Mouse (Mus musculus): ENCODE measurements around the gene Ugt1a1.
"Not testable (repeated sequence)": the region's sequence is repeated elsewhere in the genome, so short reads cannot be mapped to it uniquely, and the experiment has no call there.

The Ugt1a1 gene

DNA sequence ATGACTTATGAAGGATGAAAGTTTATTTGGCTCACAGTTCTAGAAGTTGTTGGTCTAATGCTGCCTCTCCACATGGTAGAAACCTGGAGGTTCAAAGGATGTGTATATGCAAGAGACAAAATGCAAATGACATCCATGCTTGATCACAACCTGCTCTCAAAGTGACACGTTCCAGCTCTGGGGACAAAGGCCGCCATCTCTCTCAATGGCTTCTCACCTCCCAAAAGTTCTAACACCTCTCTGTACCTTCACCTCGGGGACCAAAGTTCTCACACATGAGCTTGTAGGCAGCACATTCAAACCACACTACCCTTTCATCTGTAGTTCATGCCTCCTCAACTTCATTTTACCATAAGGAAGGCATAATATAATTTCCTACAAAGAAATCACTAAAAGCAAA is 5.8 kb downstream of the Ugt1a1 start:
- in situ Hi-C loops (cut with MboI, MseI) = no loop called here

DNA sequence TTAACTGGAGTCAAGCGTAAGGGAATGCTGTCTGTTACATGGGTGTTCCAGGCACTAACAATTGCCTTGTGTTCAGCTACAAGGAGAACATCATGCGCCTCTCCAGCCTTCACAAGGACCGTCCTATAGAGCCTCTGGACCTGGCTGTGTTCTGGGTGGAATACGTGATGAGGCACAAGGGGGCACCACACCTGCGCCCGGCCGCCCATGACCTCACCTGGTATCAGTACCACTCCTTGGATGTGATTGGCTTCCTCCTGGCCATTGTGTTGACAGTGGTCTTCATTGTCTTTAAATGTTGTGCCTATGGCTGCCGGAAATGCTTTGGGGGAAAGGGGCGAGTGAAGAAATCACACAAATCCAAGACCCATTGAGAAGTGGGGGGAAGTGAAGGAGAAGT is 6.3 kb downstream of the Ugt1a1 start:
- in situ Hi-C loops (cut with MboI, MseI) = no loop called here

DNA sequence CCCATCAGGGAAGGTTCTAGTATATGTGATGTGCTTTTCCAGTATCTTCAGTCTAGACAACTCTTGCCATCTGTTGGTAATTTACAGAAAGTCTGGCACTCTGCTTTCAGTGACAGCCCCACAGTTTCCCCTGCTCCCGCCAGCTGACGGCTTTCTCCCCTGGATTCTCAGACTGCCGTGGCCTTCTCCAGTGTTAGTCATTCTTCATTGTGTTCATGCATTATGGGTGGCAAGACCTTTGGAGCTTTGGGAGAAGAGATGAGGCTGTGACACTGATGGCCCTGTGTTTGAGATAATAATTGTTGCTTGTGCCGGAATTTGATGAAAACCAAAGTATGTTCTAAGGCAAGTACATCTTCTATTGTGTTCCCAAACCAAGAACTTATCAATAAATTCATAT is 6.8 kb downstream of the Ugt1a1 start:
- in situ Hi-C loops (cut with MboI, MseI) = no loop called here

DNA sequence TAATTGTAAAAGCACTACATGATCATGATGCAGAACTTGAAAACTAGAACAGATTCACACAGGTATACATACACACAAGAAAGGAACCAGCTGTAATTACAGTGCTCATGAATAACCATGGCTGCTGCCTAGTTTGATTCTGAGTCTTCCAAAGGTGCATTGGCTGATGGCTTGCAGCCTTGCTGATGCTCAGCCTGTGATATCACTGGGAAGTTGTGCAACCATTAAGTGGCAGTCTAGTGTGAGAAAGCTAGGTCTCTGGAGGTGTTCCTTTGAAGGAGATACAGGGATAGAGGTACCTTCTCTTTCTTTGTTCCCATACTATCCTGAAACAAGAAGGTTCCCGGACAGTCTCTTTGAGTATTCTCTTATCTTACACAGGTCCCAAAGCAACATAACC is 7.3 kb downstream of the Ugt1a1 start:
- in situ Hi-C loops (cut with MboI, MseI) = no loop called here

DNA sequence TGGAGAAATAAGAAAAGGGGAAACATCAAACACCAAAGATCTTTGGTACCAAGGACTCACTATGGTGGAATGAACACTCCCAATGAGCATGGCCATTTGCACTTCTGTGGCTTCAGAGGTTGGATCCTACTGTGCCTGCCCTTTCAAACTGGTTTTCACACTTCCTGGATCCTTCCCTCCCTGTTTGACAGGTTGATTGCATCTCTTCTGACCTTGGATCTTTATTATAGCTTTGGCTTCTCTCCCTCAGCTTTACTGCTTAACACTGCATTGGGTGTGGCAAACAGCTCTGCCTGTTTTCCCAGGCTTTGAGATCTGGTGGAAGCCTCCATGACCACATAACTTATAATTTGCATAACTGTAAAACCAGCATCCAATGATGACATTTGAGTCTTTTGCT is 8.6 kb downstream of the Ugt1a1 start:
- in situ Hi-C loops (cut with MboI, MseI) = no loop called here

DNA sequence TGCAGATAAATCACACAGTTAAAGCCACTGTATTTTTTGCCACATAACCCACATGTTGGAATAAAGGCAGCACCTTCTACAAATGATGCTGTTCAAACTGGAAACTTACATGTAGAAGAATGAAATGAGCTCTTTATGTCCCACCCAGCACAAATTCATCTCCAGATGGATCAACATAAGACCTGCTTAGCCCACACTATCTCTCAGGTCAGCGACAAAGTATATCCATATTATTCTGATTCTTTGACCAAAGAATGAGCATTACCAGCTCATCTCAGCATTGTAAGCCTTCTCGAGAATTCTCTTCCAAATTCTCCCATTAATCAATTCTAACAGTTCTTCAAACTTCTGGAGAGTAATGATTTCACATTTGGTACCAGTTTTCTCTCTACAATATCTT is 10.5 kb downstream of the Ugt1a1 start:
- in situ Hi-C loops (cut with MboI, MseI) = no loop called here

DNA sequence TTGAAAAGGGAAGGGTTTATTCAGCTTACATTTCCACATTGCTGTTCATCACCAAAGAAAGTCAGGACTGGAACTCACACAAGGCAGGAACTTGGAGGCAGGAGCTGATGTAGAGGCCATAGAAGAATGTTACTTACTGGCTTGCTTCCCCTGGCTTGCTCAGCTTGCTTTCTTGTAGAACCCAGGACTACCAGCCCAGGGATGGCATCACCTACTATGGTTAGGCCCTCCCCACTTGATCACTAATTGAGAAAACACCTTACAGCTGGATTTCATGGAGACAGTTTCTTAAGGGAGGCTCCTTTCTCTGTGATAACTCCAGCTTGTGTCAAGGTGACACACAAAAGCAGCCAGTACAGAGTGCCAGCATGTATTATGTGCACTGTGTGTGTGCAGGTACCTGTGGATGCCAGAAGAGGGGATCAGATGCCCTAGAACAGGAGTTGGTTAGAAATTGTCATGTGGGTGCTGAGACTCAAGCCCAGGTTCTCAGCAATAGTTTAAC is 11.3 kb downstream of the Ugt1a1 start:
- in situ Hi-C loops (cut with MboI, MseI) = not testable (repeated sequence)

DNA sequence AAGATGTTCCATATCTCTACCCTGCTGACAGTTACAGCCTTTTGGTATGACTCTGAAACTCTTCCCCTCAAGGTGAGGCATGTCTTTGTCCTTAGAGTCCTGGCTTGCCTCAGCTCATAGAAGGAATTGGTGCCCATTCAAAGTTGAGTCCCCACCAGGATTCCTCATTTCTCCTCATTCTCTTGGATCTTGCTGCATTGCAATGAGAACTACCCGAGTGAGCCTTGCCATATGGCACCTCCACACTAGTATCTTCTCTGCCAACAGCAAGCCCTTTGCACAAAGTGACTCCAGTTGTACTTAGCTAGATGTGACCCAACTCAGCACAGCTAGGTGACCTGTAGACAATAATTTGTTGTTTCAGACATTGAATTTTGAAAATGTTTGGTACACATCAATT is 11.8 kb downstream of the Ugt1a1 start:
- in situ Hi-C loops (cut with MboI, MseI) = no loop called here

DNA sequence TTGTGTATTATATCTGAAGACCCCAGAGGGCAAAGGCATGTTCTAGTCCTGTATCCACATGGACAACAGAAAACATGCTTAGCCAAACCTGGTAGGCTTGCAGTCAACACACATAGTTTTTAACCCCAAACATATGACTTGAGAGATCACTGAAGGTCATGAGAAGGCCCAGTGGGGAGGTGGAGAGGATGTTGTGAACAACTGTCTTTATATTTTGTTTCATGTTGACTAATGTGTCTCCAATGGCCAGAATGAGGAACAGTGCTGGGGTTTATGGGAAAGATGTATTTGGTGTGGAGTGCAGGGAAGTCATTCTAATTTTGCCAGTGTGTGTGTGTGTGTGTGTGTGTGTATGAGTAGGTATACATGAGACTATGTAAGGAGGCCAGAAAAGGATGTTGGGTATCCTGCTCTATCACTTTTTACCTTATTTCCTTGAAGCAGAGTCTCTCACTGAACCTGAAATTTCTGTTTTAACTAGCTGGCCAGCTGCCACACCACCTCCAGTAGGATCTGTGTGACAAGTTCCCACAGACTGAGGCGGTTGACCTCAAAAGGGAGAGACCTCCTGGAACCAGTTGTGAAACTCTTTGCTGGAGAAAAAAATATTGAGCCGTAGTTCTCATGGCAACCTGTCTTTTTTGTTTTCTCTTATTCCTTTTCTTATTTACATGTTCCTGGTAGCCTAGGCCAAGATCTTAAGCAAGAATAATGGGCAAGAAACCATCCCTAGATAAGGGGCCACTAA is 12.4 kb downstream of the Ugt1a1 start:
- in situ Hi-C loops (cut with MboI, MseI) = no loop called here

DNA sequence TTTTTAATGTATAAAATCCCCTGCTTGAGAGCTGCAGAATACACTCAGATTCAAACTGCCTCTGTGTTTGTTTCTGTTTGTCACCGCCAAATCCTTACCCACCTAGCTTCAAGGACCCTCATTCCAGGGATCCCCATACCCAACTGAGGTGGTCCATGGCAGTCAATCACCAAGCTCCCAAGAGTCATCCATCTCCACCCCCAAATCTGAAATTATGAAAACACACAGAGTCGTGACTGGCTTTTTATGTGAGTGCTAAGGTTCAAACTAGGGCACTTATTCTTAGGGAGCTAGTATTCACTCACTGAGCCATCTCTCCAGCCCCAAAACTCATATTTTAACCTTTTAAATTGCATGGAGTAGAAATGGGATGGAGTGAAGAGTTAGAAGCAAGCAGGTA is 13.5 kb downstream of the Ugt1a1 start:
- in situ Hi-C loops (cut with MboI, MseI) = not testable (repeated sequence)

DNA sequence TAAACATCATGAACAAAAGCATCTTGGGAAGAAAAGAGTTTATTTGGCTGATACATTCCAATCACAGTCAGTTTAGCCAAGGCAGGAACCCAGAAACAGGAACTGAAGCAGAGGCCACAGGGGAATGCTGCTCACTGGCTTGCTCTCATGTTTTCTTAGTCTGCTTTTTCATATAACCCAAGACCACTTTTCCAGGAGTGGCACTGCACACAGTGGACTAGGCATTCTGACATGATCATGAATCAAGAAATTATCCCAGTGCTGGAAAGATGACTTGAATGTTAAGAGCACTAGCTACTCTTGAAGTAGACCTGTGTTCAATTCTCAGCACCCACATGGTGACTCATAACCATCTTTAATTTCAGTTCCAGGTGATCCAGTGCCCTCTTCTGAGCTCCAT is 14.0 kb downstream of the Ugt1a1 start:
- in situ Hi-C loops (cut with MboI, MseI) = no loop called here

DNA sequence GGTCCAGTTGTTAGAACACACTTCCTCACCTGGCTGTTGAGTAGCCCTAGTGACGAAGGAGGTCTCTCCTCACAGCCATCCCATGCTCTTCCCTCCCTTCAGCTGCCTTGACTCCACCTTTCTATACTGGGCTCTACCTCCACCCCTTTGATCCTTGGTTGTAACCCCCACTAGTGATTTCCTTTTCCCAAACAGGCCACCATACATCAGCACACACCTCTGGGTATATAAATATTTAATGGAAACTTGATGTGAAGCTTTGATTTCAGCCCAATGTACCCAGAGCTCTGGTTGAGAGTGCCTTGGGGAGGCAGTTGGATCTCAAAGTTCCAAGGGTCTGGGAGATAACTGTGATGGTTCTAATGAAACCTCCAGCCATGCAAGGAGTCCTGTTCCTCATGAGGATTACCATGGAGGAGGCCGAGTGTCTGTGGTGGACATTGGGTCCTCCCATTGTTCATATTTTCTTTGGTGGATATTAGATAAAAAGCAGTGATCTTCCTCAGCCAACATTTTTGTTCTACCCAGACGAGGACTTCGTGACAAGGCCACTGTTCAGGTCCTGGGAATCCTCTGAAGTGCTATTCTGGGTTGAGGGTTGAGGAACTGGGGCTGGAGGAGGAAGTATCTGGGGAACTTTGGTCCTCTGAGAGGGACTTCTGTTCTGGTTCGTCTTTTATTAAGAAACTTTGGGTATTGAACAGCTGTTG is 15.1 kb downstream of the Ugt1a1 start, which contains the start of gene Mroh2a:
TSS of gene Mroh2a (plus strand) at position 317 of the 710 bp plus-strand sequence.
- in situ Hi-C loops (cut with MboI, MseI) = no loop called here

DNA sequence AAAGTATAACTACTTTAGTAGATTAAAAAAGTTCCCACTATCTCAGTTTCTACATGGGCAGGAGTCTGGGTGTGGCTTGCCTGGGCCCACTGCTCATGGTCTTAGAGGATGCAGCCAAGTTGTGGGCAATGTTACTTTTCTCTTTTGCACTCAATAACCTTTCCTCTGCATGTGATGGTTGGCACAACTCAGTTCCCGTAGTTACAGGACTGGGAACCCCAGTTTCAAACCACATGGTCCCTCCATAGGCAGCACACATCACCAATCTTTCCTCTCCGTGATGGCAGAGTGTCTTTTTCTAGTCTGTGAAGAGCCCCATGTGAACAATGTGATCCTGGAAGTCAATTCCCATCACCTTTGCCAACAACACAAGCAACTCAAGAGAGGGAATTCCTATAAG is 15.7 kb downstream of the Ugt1a1 start:
- in situ Hi-C loops (cut with MboI, MseI) = no loop called here

DNA sequence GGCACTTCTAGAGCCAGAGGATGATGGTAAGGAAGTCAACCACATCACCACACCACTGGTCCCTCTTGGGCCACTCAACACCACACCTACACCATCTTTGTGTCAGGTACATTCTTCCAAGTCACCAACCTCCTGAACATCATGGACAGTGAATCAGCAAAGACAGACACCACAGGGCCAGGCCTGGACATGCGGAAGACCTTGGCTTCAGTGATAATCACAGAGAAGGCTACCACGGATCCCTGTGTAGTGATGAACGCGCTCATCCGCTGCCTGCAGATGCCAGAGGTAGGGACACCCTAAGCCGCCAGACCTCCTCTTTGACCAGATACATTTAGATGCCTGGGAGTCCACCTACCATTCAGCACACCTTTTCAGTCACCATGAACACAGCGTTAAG is 16.4 kb downstream of the Ugt1a1 start:
- in situ Hi-C loops (cut with MboI, MseI) = no loop called here

DNA sequence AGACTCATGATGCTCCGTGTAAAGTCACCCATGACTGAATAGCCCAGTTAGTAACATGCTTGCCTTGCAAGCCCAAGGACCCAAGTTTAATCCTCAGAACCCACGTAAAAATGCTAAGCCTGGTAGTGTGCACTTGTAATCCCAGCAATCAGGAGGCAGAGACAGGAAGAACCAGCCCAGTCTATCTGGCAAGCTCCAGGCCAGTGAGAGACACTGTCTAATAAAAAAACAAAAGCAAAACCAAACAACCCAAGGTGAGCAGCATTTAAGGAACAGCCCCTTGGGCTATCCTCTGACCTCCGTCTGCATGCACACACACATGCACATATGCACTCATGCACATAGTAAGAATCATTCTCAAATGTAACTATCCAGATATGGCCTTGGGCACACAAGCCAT is 17.8 kb downstream of the Ugt1a1 start:
- in situ Hi-C loops (cut with MboI, MseI) = no loop called here

DNA sequence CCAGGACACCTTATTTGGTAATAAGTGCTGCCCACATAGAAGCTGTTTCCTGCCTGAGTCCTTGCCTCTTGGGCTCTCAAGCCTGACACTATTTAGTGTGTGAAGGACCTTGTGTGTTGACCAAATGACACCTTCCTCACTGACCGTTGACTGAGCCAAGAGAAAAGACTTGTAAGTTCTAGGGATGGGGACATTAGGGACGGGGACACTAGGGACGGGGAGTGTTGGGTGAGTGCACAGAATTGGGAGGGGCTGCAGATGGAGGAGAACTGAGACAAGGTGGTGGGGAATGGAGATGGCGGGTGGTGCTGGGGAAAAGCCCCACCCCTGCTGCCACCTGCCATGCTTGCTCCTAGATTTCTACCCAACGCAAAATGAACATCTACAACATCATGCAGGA is 18.2 kb downstream of the Ugt1a1 start:
- in situ Hi-C loops (cut with MboI, MseI) = no loop called here

DNA sequence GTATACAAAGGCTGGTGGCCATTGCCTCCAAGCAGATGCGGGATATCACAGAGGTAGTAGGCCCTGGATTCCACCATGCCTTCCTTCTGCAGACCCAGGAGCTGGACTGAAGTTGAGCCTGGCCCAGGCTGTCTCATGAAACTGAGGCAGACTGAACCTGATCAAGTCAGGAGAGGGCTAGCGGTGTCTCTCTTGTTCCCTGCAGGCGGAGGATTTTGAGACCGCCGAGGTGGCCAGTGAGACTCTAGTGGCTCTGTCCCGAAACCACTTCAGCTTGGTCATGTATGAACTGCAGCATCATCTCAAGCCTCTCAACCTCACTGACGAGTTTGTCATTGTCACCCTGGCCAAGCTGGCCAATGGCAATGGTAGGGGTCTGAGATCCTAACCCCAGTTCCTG is 18.7 kb downstream of the Ugt1a1 start:
- in situ Hi-C loops (cut with MboI, MseI) = no loop called here

DNA sequence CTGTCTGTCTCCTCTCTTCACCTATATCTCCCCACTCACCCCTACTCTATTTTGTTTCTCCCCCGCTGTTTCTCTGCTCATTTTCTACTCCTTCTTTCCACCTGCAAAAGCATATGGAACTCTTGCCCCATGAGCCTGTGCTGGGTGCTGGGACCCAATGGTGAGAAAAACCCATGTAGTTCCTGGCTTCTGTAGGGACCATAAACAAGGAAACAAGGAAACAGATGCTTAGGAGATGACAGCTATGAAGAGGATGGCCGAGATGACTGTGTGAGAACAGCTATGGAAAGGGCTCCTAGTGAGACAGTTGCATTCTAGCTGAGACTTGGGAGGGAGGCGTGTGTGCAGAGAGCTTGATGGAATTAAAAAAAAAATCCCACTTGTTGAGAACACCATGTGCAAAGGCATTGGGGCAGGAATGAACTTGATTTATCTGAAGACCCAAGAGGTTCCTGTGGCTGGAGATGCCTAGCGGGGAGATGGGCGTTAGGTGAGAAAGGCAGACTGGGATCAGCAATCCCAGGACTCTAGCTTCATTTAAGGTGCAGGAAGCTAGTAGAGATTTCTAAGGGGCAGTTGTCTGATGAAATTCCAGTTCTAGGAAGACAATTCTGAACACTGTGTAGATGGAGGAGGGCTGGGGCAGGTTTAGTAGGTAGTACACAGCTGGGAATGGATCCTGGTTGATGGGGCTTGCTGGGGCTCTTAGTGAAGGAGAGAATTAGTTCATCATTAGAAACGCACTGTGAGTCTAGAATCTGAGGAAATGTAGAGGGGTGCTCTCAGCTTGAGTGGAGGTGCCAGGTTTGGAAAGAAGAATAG is 19.4 kb downstream of the Ugt1a1 start:
- in situ Hi-C loops (cut with MboI, MseI) = no loop called here

DNA sequence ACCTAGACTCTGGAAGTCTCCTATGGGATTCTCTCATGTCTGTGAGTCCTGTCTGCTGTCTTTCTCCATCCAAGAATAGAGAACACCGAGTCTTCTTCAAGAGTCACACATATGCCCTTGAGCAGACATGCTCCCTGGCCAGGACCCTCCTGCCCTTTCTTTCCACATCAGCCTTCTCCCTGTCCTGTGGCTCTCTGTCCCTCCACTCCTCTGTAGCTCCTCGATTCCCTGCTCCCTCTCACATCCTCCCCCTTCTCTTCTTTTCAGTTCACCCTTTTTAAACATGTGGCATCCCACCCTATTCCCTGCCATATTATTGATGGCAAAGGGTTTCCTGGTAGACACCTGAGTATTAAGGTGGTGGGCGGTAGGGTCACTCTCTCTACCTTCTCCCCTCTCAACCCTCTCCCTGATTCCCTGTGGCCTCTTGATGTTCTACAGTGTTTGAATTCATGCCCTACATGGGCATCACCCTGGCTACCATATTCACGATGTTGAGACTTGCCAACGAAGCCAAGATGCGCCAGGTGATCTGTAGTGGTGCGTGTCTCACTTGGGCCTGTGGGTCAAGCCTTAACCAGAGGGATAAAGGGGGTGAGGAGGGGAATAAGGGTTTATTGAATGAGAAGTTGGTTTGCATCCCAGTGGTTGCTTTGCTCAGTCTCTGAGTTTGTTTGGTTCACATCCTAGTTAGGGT is 20.2 kb downstream of the Ugt1a1 start:
- in situ Hi-C loops (cut with MboI, MseI) = no loop called here

DNA sequence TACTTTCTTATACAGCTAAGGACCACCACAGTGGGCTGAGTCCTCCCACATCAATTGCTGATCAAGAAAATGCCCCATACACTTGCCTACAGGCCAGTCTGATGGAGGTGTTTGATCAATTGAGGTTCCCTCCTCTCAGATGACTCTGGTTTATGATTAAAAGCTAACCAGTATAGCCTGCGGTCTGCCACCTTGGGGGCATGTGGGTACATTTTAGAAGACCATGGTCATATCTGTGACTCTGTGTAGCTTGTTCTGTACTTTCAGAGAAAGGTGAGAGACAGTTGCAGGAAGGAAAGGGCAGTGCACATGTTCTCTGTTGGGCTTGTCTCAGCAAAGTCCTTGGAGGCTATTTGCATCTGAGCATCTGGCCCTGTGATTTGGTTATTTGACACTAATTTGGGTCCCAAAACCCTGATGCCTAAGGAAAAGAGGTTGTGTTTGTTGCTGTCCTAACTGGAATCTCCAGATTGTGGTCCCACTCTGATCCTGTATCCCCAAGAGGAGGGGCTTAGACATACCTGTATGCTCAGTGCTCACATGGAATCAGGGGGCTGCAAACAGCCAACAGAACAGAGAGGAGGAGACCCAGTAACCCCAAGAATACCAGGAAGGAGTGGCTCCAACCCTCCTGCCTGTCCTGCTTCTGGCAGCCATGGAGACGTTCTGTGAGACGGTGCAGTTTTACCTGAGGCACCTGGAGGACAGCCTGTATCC is 21.1 kb downstream of the Ugt1a1 start:
- in situ Hi-C loops (cut with MboI, MseI) = no loop called here

All from T-helper 17 cell (primary cell).